Mouse (Mus musculus) cerebellum, adult 9-11 months (tissue): ENCODE measurements around the gene Ttc29.

Source experiments
- DNase-seq: peaks from one replicate; pipeline ENCODE4 v3.0.0; 2022

The Ttc29 gene

DNA sequence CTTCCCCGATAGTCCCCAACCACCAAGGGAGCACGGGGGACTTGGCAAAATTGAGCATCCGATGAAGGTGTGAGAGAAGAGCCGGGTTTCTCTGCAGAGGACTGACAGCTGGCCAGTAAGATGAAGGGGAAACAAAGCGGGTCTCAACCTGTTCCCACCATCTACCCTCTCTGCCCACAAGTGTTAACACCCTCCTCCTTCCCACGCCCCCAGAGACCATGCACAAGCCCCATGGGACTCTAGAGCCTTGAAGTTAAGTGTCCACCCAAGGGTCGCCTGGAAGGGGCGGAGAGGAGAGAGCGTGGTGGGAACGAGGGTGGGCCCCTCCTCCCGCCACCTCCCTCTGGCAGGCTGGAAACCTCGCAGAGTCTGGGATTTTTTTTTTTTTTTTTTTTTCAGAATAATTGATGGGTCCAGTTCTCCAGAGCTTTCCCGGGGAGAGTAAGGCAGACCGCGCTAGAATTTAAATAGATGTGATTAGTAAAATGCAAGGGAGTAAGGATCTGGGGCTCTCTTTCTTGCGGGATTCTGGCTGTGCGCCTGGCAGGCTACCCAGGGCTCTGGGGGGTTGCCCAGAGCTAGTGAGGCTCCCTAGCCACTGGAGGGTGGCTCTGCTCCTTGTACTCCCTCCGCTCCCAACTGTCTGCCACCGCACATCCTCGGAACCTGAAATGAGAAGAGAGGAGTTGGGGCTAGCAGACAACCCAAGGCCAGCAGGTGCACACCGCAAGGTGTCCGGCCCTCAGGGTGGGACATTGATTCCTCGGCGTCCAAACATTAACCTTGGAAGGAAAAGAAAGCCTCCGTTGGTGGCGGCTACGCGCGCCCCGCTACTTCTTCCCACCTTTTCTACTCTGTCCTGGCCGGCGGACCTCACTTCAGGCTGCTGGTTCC is 214.0 kb downstream of the Ttc29 start:
- no peak for DNase-seq

DNA sequence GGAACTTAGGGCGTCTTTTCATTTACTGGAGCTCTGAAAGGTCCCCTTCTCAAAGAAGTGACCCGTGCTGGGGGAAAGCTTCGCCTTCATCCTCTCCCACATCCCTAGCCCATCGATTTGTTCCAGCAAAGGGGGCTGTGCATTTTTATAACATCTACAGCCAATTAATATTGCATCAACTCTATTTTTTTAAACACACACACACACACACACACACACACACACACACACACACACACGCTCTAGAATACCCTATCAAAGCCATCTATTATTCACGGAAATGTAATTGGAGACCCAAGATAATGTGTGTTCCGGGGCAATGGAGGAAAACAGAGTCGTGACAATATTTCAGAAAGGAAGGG is 214.7 kb downstream of the Ttc29 start:
- DNase-seq = no peak

DNA sequence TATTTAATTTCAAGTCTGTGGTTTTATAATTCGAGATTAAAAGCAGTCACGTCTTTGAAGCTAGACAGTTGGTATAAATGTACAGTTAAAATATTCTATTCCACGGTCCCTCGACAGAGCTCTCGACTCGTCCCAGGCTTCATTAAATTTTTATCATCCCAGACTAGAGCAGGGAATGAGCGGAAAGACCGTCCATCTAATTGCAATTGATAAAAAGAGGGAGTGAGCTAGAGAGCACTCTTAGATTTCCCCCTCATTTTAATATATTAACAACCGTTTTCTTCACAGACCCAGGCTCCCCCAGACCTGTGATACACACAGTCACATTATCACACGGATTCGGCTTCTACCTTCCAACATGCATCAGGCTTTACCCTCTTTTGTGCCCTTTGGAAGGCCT is 215.1 kb downstream of the Ttc29 start:
- no peak for DNase-seq

DNA sequence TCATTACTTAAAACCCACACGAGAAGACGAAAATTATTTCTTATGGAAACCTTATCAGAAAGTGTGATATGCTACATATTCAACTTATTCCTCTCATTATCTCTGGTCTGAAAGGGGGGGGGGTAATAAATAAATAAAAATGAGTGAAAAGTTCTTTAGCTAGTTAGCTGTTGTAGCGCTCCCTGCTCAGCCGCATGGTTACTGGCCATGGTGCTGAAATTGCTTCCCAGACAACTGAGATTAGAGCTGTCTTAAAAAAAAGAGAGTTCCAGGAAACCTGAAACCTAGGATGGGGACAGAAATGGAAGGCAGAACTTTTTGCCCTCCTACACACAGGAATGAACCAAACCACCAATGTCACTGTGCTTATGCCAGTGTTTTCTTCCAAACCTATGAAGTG is 218.3 kb downstream of the Ttc29 start:
- DNase-seq = no peak

DNA sequence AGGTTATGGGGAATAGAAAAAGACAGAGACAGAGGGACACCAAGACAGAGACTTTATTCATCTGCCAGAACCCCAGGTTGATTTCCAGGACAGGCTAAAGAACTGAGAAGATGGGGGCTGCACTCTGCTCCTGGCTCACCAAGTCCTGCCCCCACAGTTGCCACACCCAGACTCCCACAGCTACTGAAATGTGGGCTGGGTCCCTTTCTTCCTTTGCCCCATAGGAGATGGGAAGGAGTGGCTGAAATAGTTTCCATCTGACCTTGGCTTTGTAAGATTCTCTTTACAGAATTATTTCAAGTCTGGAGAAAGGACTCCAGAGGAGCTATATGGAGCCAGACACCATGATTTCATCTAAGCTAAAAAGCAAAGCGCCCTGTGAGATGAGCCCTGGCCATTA is 219.4 kb downstream of the Ttc29 start:
- DNase-seq = no peak

DNA sequence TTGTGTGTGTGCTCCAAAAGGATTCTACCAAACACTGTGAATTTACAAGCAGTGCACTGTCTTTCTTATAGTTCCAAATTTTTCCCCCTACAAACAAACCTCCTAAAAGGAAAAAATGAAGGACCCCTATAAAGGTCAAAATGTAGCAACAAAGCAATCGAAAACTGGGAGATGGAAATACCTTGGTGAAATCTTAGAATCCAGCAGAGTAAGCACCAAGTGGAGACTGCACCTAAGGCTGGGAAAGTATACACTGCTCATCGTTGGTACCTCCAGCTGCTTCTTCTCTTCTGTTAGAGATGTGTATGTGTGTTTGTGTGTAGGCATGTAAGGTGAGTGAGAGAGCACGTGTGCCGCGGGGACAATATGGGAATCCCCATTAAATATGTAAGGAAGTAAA is 220.2 kb downstream of the Ttc29 start:
- no peak for DNase-seq

DNA sequence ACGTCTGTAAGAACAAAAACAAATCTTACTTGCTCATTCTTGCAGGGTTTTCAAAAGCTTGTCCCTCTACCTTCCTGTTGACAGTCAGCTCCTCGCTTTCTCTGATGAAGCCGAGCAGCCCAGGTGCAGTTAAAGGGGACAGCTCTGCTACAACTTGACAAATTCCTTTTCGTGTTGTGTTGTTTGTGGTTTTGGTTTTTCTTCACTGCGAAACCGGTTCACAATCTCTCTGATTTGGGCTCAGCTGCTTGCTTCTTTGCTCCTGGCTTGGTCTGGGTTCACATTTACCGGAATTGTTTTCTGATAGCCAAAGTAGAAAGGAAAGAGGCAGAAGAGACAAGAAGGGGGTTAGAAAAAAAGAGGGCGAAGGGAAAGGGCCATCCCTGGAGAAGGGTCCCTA is 221.2 kb downstream of the Ttc29 start:
- no peak for DNase-seq

DNA sequence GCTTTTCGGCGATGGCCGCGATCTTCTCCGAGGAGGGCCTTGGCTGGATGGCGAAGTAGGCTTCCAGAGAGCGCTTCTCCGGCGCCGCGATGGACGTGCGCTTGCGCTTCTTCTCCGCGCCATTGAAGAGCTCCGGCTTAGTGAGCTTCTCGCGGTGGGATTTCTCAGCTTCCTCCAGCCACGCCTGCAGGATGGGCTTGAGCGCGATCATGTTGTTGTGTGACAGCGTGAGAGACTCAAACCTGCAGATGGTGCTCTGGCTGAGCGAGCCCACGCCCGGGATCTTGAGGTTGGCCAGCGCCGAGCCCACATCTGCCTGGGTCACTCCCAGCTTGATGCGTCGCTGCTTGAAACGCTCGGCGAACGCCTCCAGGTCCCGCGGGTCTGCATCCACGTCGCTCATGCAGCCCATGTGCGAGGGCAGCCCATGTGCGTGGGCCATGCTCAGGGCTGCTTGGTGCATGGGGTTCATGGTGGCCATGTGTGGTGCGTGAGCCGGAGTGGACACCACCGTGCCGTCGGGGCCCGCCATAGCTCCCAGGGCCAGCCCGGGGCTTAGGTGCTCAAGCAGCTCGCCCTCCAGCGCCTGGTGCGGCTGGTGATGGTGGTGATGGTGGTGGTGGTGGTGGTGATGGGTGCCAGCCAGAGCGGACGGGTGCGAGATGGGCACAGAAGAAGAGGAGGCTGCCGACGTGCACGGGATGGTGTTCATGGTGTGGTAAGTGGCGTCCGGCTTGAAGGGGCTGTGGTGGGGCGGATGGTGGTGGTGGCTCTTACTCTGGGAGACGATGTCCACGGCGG is 221.9 kb downstream of the Ttc29 start:
- no peak for DNase-seq

DNA sequence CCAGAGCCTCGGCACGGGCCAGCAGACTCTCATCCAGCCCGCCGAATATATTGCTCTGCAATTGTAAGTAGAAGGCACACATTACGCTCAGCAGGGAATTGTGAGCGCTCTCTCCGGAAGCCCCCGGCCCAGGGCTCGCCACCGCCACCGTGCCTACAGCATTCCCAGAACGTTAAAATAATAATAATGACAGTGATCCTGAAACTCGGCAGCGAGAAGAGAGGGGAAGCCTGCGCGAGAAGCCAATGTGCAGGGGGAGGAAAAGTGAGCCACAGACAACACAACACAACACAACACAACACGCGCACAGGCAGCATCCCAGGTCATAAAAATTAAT is 222.5 kb downstream of the Ttc29 start:
- no peak for DNase-seq

DNA sequence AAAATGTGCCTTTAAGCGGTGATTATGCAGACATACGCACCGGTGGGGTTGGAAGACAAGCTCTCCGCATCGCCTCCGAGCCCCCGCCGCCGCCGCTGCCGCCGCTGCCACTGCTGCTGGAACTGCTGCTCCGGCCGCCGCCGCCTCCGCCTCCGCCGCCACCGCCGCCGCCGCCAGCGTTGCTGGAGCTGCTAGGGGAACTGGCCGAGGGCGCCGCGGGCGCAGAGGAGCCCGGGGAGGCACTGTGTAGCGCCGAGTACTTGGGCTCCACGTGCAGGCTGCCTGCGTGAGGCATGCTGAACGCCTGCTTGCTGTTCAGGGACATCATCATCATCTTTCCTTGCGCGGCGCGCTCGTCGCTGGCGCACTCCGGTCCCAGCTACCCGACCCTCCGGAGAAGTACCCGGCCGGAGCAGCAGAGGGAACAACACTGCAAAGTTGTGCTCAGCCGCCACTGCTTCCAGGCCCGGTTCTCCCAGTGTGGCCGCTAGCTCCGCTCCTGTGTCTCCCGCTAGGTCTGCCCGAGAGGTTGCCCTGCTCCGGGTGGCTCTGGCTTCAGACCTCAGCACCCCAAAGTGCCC is 223.1 kb downstream of the Ttc29 start, which contains the start of gene Pou4f2:
Gene Pou4f2 (minus strand): TSS at position 575 of the 581 bp plus-strand sequence.
- DNase-seq = no peak

DNA sequence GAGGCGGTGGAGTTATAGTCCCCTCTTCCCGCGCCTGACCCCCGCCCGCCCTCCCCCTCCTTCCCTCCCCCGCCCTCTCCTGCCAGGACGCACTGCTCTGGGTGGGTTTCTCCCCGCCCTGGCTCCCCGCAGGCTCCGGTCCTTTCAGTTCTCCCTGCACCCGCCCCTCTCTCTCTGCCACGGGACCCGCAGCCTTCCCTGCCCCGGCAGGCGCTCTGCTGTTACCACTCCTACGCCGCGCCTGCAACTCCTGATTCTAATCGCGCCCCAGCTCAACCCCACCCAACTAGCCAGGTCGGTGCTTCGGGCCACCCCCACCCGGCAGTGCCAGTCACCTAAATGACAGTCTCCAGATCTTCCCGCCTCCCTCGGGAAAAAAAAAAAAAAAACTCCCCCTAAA is 223.6 kb downstream of the Ttc29 start:
- DNase-seq = no peak

DNA sequence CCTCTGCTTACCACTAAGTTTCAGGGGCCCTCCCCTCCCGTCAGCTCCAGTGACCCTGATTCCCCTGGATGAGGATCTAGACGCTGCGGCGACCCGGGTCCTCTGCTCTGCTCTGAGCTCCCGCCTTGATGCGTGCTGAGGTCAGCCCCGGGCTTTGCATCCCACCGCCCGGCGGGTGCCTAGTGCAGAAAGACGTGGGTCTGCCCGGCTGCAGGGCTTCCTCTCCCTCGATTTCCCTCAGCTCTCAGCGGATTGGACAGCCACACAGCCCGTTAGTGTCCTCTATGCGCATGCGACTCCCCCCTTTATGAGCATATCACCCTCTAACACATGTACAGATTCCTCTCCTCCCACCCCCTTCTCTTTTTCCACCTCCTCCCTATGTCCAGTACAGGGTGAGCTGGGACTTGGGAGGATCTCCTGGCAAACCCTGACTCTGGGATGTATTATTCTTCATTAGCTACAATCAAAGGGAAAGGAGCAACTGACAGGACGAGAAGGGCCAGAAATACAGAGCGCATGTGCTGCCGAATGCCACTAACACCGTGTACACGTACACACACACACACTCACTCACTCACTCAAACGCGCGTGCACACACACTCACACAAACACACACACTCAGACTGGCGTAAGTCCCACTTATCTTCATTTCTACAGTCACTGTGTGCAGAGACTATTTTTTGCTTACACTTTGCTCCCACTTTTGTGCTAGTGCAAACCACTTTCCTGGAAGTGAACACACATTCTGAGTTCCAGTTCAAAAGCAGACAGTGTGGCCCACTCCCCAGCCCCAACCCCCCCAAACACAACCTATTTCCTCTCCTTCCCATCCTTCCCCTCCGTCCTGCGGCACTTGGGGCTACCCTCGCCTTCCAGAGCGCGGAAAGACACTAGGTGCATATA is 224.3 kb downstream of the Ttc29 start:
- DNase-seq = no peak

DNA sequence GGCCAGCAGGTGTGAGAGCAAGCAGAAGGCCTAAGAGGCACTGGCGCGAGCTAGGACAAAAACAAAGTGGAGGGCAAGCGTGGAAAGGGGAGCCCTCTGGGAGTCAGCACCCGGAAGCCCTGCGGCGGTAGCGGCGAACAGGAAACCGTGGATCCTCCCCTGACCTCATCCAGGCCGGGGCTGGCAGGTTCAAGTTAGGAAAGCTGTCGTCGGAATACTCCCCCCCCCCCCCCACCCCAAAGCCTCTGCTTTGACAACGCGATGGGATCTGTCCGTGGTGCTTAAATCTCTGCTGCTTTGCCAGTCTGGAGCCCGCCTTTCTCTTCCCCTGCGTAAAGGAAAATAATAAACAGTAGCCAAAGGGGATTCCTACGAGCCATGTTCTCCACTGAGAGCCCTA is 225.0 kb downstream of the Ttc29 start:
- DNase-seq = no peak

DNA sequence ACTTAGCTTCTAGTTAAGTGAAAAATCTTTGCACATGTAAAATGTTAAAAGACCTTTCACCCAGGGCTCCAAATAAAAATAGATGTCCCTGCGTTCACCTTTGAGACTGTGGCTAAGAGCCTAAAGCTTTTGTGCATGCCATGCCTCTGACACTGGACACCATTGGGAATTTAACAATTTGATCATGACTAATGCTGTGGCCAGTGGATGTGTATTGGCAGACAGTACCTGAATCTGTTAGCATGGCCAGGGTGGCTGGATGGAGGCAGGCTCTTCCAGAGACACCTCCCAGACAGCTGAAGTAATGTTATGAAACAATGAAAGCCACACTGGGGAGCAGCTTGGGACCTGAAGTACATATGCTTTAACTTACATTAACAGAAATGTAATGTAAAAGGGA is 229.7 kb downstream of the Ttc29 start:
- no peak for DNase-seq
